Mouse (Mus musculus) midbrain, embryonic 11.5 days (tissue): ENCODE measurements at regions not wholly inside any gene's neighbourhood (a gene's known extent, or its start where the extent isn't known, plus 50 kb on each side); places are given as distances from the start of the nearest gene placed in this dataset.
A peak's percentile ranks its signal among the peaks of the same experiment; 100 is the strongest.

ENCODE experiments used
- ATAC-seq: fragments of 200-750 bp; cut with Nextera tagmentation; 2 replicates; pipeline ENCODE4 v1.8.0; 2017; ENCODE audit warnings: moderate TSS enrichment, moderate library complexity; ENCODE audit not compliant: low FRiP score
- DNase-seq: peaks from one replicate; pipeline ENCODE4 v3.0.0; 2015; ENCODE audit warnings: low spot score; ENCODE audit errors: missing footprints
- H3K27ac ChIP-seq: fragments of 300-500 bp; sonication (generic); 2 replicates; pipeline ENCODE4 v1.5.1; 2014; ENCODE audit warnings: low read depth, low read length
- H3K27me3 ChIP-seq: fragments of 300-500 bp; sonication (generic); 2 replicates; pipeline ENCODE4 v1.6.1; 2014; ENCODE audit warnings: mild to moderate bottlenecking, low read length, moderate library complexity, mixed read lengths; ENCODE audit not compliant: control insufficient read depth, insufficient read depth
- H3K36me3 ChIP-seq: fragments of 300-500 bp; sonication (generic); 2 replicates; pipeline ENCODE4 v1.6.1; 2014; ENCODE audit warnings: mild to moderate bottlenecking, low read length, moderate library complexity, mixed read lengths; ENCODE audit not compliant: control insufficient read depth, insufficient read depth
- H3K4me1 ChIP-seq: fragments of 300-500 bp; sonication (generic); 2 replicates; pipeline ENCODE4 v1.6.1; 2014; ENCODE audit warnings: low read length; ENCODE audit not compliant: control insufficient read depth, insufficient read depth
- H3K4me2 ChIP-seq: fragments of 300-500 bp; sonication (generic); 2 replicates; pipeline ENCODE4 v1.6.1; 2014; ENCODE audit warnings: mild to moderate bottlenecking, moderate library complexity
- H3K4me3 ChIP-seq: fragments of 300-500 bp; sonication (generic); 2 replicates; pipeline ENCODE4 v1.5.1; 2014; ENCODE audit warnings: low read depth, low read length
- H3K9ac ChIP-seq: fragments of 300-500 bp; sonication (generic); 2 replicates; pipeline ENCODE4 v1.6.1; 2014; ENCODE audit warnings: low read length
- H3K9me3 ChIP-seq: fragments of 300-500 bp; sonication (generic); 2 replicates; pipeline ENCODE4 v1.6.1; 2016; ENCODE audit warnings: low read length; ENCODE audit not compliant: control insufficient read depth
- WGBS: fragments of 180-500 bp; shearing (Covaris S2); extraction: QIAGEN DNeasy Blood & Tissue Kit; methylation state at CpG from one replicate; pipeline ENCODE4 v1.1.7; 2014; 5-methylcytosine and 5-hydroxymethylcytosine counted together

GRCm38 (mm10) chr1:6059090-6059489 lies 1251.4 kb downstream of the Gm37988 start:
- no peaks in the 10 kb centered on the region for H3K27me3 ChIP-seq
- H3K4me3 ChIP-seq = no peak overlapping the region
- DNase-seq (no peak), ATAC-seq (no peak)
- no peak overlapping the region for H3K9ac ChIP-seq
- H3K27ac ChIP-seq = no peak overlapping the region
- WGBS = 96% methylated on average over 1 of the region's 1 CpGs
- H3K9me3 ChIP-seq = no peaks in the 10 kb centered on the region
- no peak overlapping the region for H3K4me2 ChIP-seq
- no peaks in the 10 kb centered on the region for H3K36me3 ChIP-seq
- no peaks in the 10 kb centered on the region for H3K4me1 ChIP-seq

DNA sequence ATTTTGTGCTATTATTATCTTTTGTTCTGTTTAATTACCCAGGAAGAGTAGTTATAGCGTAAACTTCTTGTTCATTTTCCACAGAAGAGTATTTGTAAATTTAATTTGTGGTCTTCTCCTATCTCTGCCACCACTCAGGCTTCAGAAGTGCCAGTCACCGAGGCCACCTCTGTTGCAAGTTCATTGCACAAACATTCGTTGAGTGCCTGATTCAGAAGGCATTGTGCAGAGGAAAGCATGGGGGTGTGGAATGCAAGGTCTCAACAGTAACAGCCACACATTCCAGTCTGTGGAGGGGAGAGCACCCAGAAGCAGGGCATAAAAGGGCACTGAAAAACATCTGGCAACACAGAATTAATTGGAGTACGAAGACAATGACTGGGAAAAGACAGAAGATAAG lies 1268.9 kb downstream of the Gm37988 start:
- WGBS = 56% methylated on average over 4 of the region's 4 CpGs
- DNase-seq (no peak), ATAC-seq (no peak)
- Histone ChIP-seq H3K4me3 (no peak overlapping the region), H3K4me2 (no peak overlapping the region), H3K9ac (no peak overlapping the region), H3K9me3 (no peaks in the 10 kb centered on the region), H3K27me3 (no peaks in the 10 kb centered on the region), H3K27ac (no peak overlapping the region), H3K36me3 (no peaks in the 10 kb centered on the region), H3K4me1 (no peaks in the 10 kb centered on the region)

DNA sequence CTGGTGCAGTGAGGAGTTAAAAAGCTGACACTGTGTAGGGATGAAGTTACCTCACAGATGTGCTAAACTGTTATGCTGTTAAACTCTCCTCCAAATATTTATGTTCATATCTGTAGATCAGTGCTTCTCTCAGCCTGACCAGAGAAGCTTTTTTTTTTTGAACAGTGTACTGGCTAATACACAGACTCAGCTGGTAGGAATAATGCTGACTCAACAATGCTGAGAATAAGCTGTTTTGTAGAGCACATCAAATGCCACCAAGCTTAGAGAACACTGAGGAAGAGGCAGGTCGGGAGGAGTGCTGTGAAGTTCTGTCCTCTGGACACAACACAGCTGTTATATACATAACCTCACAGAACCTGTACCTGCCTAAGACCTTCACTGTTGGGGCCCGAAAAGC lies 1274.2 kb downstream of the Gm37988 start:
- ATAC-seq (no peak), DNase-seq (no peak)
- Histone ChIP-seq H3K36me3 (no peaks in the 10 kb centered on the region), H3K4me1 (no peaks in the 10 kb centered on the region), H3K27ac (no peak overlapping the region), H3K4me3 (no peak overlapping the region), H3K27me3 (no peaks in the 10 kb centered on the region), H3K4me2 (no peak overlapping the region), H3K9ac (no peak overlapping the region), H3K9me3 (no peaks in the 10 kb centered on the region)
- 76% methylated on average over 2 of the region's 2 CpGs for WGBS

- no peak overlapping the region for H3K4me2 ChIP-seq
- 75% methylated on average over 3 of the region's 3 CpGs for WGBS
Measured at GRCm38 (mm10) chr1:6094162-6094934, 1286.7 kb downstream of the Gm37988 start.

DNA sequence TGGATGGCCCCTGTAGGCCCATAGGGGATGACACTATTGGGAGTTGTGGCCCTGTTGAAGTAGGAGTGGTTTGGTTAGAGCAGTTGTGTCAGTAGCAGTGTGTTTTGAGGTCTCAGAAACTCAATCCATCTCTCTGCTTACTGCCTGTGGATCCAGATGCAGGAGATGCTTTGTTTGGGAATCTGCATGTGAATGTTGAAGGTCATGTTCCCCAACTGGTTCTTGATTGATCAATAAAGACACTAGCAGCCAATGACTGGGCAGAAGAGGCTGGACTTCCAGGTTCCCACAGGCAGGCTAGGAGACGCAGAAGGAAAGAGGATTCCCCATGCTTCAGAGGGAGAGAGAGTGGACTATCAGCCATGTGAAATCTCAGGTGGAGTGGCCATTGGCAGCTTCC lies 1309.9 kb downstream of the Gm37988 start:
- WGBS = 89% methylated on average over 1 of the region's 1 CpGs

More at GRCm38 (mm10) chr1:6094162-6094934, 1286.7 kb downstream of the Gm37988 start:
- ATAC-seq (no peak), DNase-seq (no peak)
- Histone ChIP-seq H3K9ac (no peak overlapping the region), H3K4me3 (no peak overlapping the region), H3K9me3 (no peaks in the 10 kb centered on the region), H3K27ac (no peak overlapping the region), H3K36me3 (no peaks in the 10 kb centered on the region), H3K4me1 (no peaks in the 10 kb centered on the region), H3K27me3 (no peaks in the 10 kb centered on the region)

DNA sequence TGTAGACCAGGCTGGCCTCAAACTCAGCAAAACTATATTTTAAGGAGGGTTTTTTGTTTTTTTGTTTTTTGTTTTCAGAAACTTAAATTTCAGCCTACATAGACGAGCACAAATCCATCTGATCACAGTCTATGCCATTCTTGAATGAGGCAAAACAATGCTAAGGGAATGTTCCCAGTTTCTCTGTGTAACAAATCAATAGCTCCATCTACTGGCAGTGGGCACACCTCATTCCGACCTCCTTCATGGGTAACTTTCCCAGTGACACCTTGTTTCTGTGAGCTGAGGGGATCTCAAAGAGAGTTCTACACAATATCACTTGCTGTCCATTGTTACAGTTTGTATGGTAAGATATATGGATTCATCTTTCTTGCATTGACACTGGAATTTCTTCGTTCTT lies 1327.4 kb downstream of the Gm37988 start:
- ATAC-seq = no peak

More for the DNA sequence above, 1309.9 kb downstream of the Gm37988 start:
- H3K4me2 ChIP-seq = no peak overlapping the region
- no peak for ATAC-seq
- H3K9ac ChIP-seq = no peak overlapping the region
- H3K9me3 ChIP-seq = no peaks in the 10 kb centered on the region
- H3K4me3 ChIP-seq = no peak overlapping the region
- H3K27me3 ChIP-seq = no peaks in the 10 kb centered on the region
- no peaks in the 10 kb centered on the region for H3K36me3 ChIP-seq
- H3K4me1 ChIP-seq = no peaks in the 10 kb centered on the region
- DNase-seq = no peak
- H3K27ac ChIP-seq = no peak overlapping the region

GRCm38 (mm10) chr1:6140245-6140644 lies 1332.6 kb downstream of the Gm37988 start:
- ATAC-seq = no peak
- no peak overlapping the region for H3K9ac ChIP-seq

More for the DNA sequence above, 1327.4 kb downstream of the Gm37988 start:
- Histone ChIP-seq H3K4me1 (no peaks in the 10 kb centered on the region), H3K4me2 (no peak overlapping the region), H3K4me3 (no peak overlapping the region), H3K36me3 (no peaks in the 10 kb centered on the region), H3K27ac (no peak overlapping the region), H3K9me3 (no peaks in the 10 kb centered on the region), H3K9ac (no peak overlapping the region), H3K27me3 (no peaks in the 10 kb centered on the region)
- no peak for DNase-seq
- 23% methylated on average over 3 of the region's 3 CpGs for WGBS

GRCm38 (mm10) chr1:6142816-6143215 lies 1335.1 kb downstream of the Gm37988 start:
- Histone ChIP-seq H3K9ac (no peak overlapping the region), H3K9me3 (no peaks in the 10 kb centered on the region), H3K27ac (no peak overlapping the region), H3K4me3 (no peak overlapping the region), H3K4me1 (no peaks in the 10 kb centered on the region), H3K36me3 (no peaks in the 10 kb centered on the region), H3K4me2 (no peak overlapping the region), H3K27me3 (no peaks in the 10 kb centered on the region)
- ATAC-seq (no peak), DNase-seq (no peak)
- WGBS = 43% methylated on average over 2 of the region's 2 CpGs

More at GRCm38 (mm10) chr1:6140245-6140644, 1332.6 kb downstream of the Gm37988 start:
- no peak for DNase-seq
- Histone ChIP-seq H3K27ac (no peak overlapping the region), H3K4me1 (no peaks in the 10 kb centered on the region), H3K4me2 (no peak overlapping the region), H3K36me3 (no peaks in the 10 kb centered on the region), H3K27me3 (no peaks in the 10 kb centered on the region), H3K4me3 (no peak overlapping the region), H3K9me3 (no peaks in the 10 kb centered on the region)
- WGBS = 86% methylated on average over 4 of the region's 4 CpGs

- 55% methylated on average over 1 of the region's 1 CpGs for WGBS
- DNase-seq = no peak
- Histone ChIP-seq H3K27ac (no peak overlapping the region), H3K9me3 (no peaks in the 10 kb centered on the region), H3K36me3 (no peaks in the 10 kb centered on the region), H3K4me3 (no peak overlapping the region), H3K4me1 (no peaks in the 10 kb centered on the region), H3K4me2 (no peak overlapping the region), H3K9ac (no peak overlapping the region), H3K27me3 (no peaks in the 10 kb centered on the region)
- ATAC-seq = peak; percentile 42; the same call in 1 of the 2 replicates
Measured at GRCm38 (mm10) chr1:6143891-6144290, 1336.2 kb downstream of the Gm37988 start.
